Mouse (Mus musculus) left cerebral cortex, adult 11 months (tissue): ENCODE measurements around the gene Gm6370.
A peak's percentile ranks its signal among the peaks of the same experiment; 100 is the strongest.
"Not testable (repeated sequence)": the region's sequence is repeated elsewhere in the genome, so short reads cannot be mapped to it uniquely, and the experiment has no call there.

Experiments used
- DNase-seq: peaks from one replicate; pipeline ENCODE4 v3.0.0; 2022; ENCODE audit warnings: low spot score

The Gm6370 gene

GRCm38 (mm10) chr5:146491063-146491462, at the start of gene Gm6370:
Gene Gm6370 (plus strand): TSS chr5:146491363.
- DNase-seq, result not testable (repeated sequence)

- no peak for DNase-seq
These were observed 48.4 kb upstream of the Gm6370 start for GRCm38 (mm10) chr5:146442767-146443166.

- no peak for DNase-seq
These were observed 44.5 kb upstream of the Gm6370 start for GRCm38 (mm10) chr5:146446633-146447032.

GRCm38 (mm10) chr5:146451592-146452254, 39.4 kb upstream of the Gm6370 start:
- no peak for DNase-seq

- no peak for DNase-seq
These were observed 37.6 kb upstream of the Gm6370 start for GRCm38 (mm10) chr5:146453556-146453955.

GRCm38 (mm10) chr5:146461612-146462011, 29.6 kb upstream of the Gm6370 start:
- no peak for DNase-seq

GRCm38 (mm10) chr5:146466663-146467062, 24.5 kb upstream of the Gm6370 start:
- DNase-seq, result no peak

- DNase-seq, result no peak
These were observed 22.9 kb upstream of the Gm6370 start for GRCm38 (mm10) chr5:146468311-146468710.

GRCm38 (mm10) chr5:146470821-146471220, 20.3 kb upstream of the Gm6370 start:
- DNase-seq, result no peak

GRCm38 (mm10) chr5:146471311-146471710, 19.9 kb upstream of the Gm6370 start:
- no peak for DNase-seq

- no peak for DNase-seq
These were observed 19.3 kb upstream of the Gm6370 start for GRCm38 (mm10) chr5:146471821-146472220.

- DNase-seq, result peak; percentile 51
These were observed 11.6 kb upstream of the Gm6370 start for GRCm38 (mm10) chr5:146479564-146479963.

- DNase-seq, result not testable (repeated sequence)
These were observed 9.5 kb upstream of the Gm6370 start, which contains the start of gene Gm6408 for GRCm38 (mm10) chr5:146481665-146482064. Gene Gm6408 (plus strand): TSS chr5:146481965.

GRCm38 (mm10) chr5:146488959-146489358, 2.2 kb upstream of the Gm6370 start:
- not testable (repeated sequence) for DNase-seq

GRCm38 (mm10) chr5:146502099-146502498, 10.9 kb downstream of the Gm6370 start, which contains the start of gene 4930449I24Rik:
Gene 4930449I24Rik (plus strand): TSS chr5:146502399.
- not testable (repeated sequence) for DNase-seq

- DNase-seq, result not testable (repeated sequence)
These were observed 22.7 kb downstream of the Gm6370 start, which contains the start of gene Gm3402 for GRCm38 (mm10) chr5:146513823-146514222. Gene Gm3402 (plus strand): TSS chr5:146514123.

GRCm38 (mm10) chr5:146525501-146525900, 34.3 kb downstream of the Gm6370 start, which contains the start of gene Gm3404:
Gene Gm3404 (plus strand): TSS chr5:146525801.
- DNase-seq, result not testable (repeated sequence)

- DNase-seq, result not testable (repeated sequence)
These were observed 46.2 kb downstream of the Gm6370 start, which contains the start of gene Gm3409 for GRCm38 (mm10) chr5:146537347-146537746. Gene Gm3409 (plus strand): TSS chr5:146537647.
